Mouse (Mus musculus) MEL (cell line): ENCODE data around the gene Tmem182.

Experiments used
- CTCF ChIP-seq, 3 experiments: IDR thresholded peaks in 2 of 3; conservative IDR thresholded peaks in 1 of 3; 2 replicates each; pipeline ENCODE4 v1.5.1; 2011 to 2012; ENCODE audit warnings: low read length in 3 of 3, low read depth in 2 of 3, mild to moderate bottlenecking in 2 of 3, improper control_type of control experiment in 1 of 3, inconsistent platforms in 1 of 3, mixed read lengths in 1 of 3, moderate library complexity in 1 of 3; ENCODE audit not compliant: control insufficient read depth in 1 of 3, insufficient read depth in 1 of 3, poor library complexity in 1 of 3, severe bottlenecking in 1 of 3
- POLR2A ChIP-seq, 2 experiments: IDR thresholded peaks; 2 replicates each; pipeline ENCODE4 v1.6.1; 2011 to 2012; ENCODE audit warnings: low read length in 2 of 2, mild to moderate bottlenecking in 2 of 2, control low read depth in 1 of 2, improper control_type of control experiment in 1 of 2, low read depth in 1 of 2, moderate library complexity in 1 of 2; ENCODE audit not compliant: control insufficient read depth in 1 of 2, insufficient read depth in 1 of 2, poor library complexity in 1 of 2

GRCm38 (mm10) chr1:40856846-40857636, 51.6 kb downstream of the Tmem182 start:
- TF ChIP-seq POLR2A (IDR thresholded peaks at IDR 0.05; ENCODE audit: control insufficient read depth in 1 of 2, insufficient read depth in 1 of 2, low read depth in 1 of 2, low read length in 2 of 2, poor library complexity in 1 of 2) (no peak), CTCF (IDR thresholded peaks at IDR 0.05 in 2 of 3, conservative IDR thresholded peaks at IDR 0.05 in 1 of 3; ENCODE audit: control insufficient read depth in 1 of 3, insufficient read depth in 1 of 3, low read depth in 2 of 3, low read length in 3 of 3, poor library complexity in 1 of 3, severe bottlenecking in 1 of 3) (no peak)
